Mouse (Mus musculus) lung, postnatal 36 days (tissue): ENCODE results near the gene Mical3.

ENCODE experiments used
- DNase-seq: peaks from one replicate; pipeline ENCODE4 v3.0.0; 2022; ENCODE audit warnings: mixed read lengths

Gene Mical3

DNA sequence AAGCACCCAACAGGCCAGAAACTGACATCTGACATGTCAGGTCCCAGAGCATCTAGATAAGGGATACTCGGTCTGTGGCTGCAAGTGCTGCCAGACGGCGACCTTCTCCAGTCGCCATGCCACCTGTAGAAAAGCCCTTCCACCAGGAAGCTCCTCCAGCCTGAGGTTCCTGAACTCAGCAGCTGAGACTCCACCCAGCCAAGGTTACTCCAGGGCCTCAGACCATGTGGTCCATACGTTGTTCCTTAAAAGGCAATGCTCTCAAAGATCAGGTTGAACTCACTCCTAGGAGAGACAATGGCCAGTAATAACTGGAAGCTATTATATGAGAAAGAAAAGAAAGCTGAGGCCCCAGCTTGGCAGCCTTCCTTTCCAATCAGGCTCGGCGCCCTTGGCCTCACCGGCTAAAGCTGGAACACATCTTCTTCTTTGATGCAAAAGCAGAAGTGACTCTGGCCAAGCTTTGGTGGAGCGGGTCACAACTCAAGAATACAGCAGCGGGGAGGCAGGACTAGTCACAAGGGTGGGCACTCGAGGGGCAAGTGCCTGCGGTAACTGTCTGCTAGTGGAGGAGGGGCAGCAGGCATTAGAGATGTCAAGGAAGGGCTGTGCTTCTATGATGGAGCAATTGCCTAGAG, 53.8 kb downstream of the Mical3 start:
- no peak for DNase-seq

- DNase-seq: no peak
Measured at GRCm38 (mm10) chr6:121075763-121076162, 55.0 kb downstream of the Mical3 start.

DNA sequence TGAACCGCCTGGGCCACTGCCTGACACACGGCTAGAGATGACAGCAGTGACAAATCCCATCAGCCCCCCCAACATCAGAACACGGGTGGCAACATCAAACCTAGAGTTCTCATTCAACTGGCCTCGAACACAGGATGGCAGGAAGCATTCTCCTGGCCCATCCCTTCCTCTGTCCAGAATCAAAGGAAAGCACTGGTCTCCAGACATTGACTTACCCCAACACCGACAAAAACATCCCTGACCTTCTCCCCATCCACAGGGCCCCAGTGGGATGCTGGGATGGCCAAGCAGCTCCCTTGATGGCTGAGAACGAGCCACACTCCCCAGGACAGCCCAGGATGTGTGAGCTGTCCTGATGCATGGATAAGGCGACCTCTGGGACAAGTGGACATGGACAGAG, 57.5 kb downstream of the Mical3 start:
- DNase-seq: no peak

DNA sequence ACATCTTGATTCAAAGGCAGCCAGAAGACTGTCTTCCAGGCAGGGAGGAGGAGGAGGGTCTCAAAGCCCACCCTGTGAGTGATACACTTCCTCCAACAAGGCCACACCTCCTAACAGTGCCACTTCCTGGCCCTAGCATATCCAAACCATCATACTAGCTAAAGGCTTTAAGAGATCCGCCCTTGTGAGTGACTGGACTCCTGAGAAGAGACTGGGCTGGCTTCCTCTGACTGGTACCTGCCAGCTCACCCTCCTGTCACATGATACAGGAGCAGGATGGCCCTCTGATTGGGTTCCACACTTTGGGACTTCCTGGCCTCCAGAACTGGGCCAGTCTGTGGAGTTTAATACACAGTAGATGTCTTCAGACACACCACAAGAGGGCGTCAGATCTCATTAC, 58.2 kb downstream of the Mical3 start:
- no peak for DNase-seq

DNA sequence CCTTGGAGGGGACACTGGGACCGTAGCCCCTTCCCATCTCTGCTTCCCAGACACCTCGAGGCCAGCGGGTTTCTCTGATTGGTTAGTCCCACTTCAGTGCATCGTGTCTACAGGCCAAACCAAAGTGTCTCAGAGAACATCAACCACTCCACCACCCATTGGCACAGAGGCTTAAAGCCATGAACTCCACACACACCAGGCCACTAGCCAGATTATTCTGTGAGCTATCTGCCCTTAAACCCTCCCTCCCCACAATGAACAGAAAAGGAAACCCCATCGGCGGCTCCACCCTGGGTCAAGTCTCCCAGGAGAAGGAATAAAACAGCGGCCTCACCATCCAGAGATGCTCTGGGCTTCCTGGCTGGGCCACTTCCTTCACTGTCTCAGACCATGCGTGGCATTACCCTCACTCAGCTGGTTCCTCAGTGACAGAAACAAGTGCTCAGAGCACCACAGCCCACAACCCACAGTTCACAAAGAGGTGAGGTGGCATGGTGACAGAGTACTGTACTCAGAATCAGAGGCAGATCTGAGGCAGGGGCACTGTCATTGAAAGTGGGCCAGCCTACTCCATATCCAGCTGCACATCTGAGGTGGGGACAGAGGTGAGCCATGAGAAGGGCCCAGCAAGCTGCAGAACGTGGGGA, 60.1 kb downstream of the Mical3 start:
- no peak for DNase-seq

DNA sequence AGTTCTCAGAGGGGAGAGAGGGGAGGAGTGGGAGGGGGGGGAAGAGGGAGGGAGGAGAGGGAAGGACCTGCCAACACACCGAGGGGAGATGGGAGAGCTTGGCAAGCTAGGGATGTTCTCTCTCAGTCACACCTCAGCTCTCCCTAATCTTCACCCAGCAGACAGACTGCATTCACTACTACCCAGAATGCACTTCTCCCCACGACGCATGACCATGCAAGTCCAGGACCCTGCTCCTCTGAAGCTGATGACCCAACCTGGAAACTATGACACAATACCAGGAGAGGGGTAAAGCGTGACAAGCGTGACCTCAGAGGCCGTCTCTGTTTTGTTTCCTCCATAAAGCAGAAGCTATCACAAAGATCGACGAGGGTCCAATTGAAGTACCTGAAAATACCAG, 61.6 kb downstream of the Mical3 start:
- no peak for DNase-seq

DNA sequence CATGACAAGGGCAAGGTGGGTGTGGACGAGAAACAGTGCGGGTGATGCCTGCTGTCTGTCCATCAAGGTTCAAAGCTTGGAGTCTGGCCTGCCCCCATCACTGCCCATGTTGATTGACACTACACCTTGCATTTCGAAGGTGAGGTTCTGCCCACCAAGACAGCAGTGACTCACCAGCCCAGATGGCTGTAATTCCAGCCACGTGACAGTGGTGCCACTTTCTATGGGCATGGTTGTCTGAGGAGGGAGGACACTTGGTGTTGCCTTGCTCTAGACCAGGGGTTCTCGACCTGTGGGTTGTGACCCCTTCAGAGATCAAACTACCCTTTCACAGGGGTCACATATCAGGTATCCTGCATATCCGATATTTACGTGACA, 62.7 kb downstream of the Mical3 start:
- DNase-seq: no peak

DNA sequence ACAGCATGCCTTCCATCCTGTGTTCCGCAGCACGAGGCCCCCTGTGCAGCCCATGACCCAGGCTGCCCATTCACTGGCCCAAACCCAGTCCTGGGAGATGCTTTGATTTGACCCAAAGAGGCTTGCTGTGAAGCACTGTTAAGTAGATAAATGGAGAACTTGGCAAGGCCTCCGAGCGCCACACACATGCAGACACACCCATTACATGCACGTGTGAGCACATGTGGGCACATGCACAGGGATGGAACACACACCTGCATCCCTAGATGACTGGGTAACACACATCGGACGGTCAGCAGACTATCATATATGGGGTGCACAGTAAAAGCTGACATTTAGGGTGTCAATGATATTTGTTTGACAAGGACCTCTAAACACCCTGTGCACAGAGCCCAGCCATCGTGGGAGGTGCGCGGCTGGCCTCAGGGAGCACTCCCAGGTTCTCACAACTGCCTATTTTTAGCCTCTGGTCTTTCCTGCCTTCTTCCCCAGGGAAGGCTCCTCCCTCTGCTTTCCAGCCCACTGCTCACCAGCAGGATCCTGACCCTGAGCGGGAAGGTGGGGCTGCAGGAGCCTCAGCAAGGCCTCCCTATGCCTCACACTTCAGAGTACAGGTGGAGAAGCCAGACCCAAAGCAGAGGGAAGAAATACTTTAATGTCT, 63.2 kb downstream of the Mical3 start:
- no peak for DNase-seq

DNA sequence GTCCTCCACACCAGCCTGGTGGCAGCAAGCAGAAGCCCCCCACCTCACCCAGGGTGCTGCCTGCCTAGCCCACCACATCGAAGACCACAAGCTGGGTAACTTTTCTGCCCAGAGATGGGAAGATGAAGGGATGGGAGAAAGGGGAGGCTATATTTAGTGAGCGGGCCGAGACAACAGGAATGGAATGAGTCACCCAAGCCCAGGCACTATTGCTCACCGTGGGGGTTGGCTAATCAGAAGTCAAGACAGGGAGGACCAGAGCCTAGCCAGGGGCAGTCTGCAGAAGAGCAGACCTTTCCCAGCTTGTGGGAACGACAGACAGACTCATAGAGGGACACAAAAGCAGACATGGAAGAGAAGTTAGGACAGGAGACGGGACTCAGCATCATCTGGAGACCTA, 64.0 kb downstream of the Mical3 start:
- no peak for DNase-seq

GRCm38 (mm10) chr6:121064356-121065015, 66.3 kb downstream of the Mical3 start:
- peak; percentile 54 for DNase-seq

DNA sequence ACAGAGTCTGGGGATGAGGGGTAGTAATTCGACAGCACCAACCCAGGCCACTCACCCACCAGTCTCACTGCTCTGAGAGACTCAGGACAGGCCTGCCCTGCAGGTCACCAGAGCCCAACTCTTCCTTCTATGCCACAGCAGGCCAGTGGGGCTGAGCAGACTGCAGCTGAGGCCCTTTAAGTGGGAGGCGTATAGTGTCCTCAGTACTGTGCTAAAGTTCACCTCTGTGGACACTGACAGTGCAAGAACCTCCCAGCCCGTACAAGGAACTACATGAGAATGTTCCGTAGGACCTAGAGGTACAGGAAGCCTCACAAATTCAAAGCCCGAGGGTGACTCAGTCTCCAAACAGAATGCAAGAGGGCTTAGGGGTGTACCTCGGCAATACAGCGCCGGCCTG, 67.0 kb downstream of the Mical3 start:
- DNase-seq: no peak

DNA sequence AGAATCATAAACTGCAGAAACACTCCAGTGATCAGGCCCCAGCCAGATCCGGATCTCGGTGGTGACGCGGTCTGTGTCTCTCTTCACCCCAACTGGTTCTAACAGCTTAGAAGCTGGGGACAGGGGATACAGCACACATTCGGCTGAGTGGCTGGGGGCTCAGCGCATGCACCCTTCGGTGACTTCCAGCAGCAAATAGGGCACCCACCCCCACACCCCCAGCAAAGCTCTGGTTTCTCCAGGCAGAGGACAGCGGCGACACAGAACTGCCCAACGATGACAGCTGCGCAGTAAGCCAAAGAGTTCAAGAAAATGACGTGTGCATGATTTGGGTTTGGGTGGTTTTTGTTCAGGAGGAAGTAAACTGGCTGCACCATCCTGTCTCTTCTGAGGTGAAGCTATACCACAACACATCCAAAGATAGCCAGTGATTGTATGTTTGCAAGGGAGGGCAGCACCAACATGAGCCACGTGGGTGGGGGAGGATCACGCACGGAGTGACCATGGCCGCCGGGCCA, 67.8 kb downstream of the Mical3 start:
- DNase-seq: no peak

GRCm38 (mm10) chr6:121058039-121058438, 72.8 kb downstream of the Mical3 start:
- no peak for DNase-seq

GRCm38 (mm10) chr6:121057181-121057956, 73.4 kb downstream of the Mical3 start:
- DNase-seq: peak; percentile 64

GRCm38 (mm10) chr6:121055496-121055895, 75.3 kb downstream of the Mical3 start:
- no peak for DNase-seq

- no peak for DNase-seq
Measured at GRCm38 (mm10) chr6:121054908-121055307, 75.9 kb downstream of the Mical3 start.

GRCm38 (mm10) chr6:121054340-121054739, 76.5 kb downstream of the Mical3 start:
- no peak for DNase-seq

- no peak for DNase-seq
Measured at GRCm38 (mm10) chr6:121053585-121054112, 77.2 kb downstream of the Mical3 start.

DNA sequence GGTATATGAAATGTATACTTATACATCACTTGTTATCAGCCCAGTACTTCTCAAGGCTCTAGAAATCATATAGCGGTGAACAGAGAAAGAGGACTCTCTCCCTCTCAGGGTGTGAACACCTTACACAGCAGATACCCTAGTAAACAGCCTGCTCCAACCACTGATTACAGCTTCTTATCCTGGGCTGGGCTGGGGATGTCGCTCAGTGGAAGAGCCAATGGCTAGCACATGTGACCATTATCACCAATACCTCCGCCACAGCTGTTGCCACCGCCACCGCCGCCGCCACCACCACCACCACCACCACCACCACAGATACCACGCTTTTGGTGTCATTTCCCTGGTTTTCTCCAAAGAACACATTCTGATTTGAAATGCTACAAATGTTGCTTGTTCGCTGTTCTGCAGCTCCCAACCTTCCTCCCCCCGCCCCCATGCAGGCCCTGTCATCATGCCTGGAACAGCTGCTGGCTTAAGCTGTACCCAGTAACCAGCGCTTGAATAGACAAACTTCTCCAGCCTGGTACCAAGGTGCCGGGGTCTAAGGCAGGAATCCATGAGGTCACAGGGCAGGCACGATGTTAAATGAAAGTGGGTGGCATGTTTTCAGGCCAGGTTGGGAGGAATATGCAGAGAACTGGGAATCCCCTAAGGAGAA, 78.7 kb downstream of the Mical3 start:
- DNase-seq: no peak

DNA sequence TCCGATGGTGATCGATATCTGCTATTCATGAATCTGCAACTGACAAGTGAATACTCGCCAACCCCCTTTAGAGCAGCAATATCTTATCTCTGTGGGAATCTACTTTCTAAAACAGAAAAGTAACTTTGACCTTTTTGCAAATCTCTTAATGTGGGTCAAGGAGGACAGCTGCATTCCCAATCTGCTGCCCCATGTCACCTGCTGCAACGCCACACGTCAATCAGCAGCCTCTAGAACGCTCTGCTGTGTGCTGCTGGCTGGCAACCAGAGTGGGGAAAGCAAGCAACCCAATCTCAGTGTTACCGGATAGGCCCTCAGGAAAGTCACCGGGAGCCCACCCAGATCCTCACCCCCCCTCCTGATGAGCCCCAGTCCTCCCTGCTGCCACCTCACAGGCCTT, 79.4 kb downstream of the Mical3 start:
- DNase-seq: no peak

DNA sequence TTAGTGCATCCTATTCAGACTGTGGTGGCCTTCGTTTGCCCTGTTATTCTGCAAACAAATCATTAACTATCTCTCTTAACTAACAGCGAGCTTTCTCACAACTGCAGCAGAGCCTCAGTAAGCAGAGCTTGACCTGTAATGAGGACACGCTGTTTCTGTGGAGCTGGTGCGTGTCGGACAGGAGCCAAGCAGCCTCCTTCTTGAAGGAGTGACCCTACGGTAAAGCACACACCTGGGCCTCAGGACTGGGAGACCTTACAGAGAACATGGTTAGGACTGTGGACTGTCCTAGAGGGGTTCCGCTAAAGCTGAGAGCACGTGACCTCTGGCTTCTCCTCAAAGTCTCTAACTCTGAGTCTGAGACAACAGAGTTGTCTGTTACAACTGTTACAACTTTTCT, 82.1 kb downstream of the Mical3 start:
- no peak for DNase-seq
